Mouse (Mus musculus) mesoderm, embryonic 11.5 days (tissue): ENCODE results near the gene Trim17.

Source experiments
- DNase-seq: peaks from one replicate; pipeline ENCODE4 v3.0.0-alpha.2; 2012; ENCODE audit warnings: low read depth, low spot score

Gene Trim17

GRCm38 (mm10) chr11:58991911-58992310 is 37.4 kb downstream of the Trim17 start:
- DNase-seq = no peak

- DNase-seq = no peak
Observed at GRCm38 (mm10) chr11:58993091-58993670, 38.7 kb downstream of the Trim17 start.

GRCm38 (mm10) chr11:58994337-58994826 is 39.9 kb downstream of the Trim17 start:
- peak; percentile 19 for DNase-seq

- DNase-seq = no peak
Observed at GRCm38 (mm10) chr11:58995061-58995806, 40.7 kb downstream of the Trim17 start.

GRCm38 (mm10) chr11:58995807-58996370 is 41.4 kb downstream of the Trim17 start:
- DNase-seq = no peak

GRCm38 (mm10) chr11:58997541-58997940 is 43.1 kb downstream of the Trim17 start:
- DNase-seq = no peak

GRCm38 (mm10) chr11:58999158-58999557 is 44.7 kb downstream of the Trim17 start:
- DNase-seq = no peak

GRCm38 (mm10) chr11:58999830-59000229 is 45.3 kb downstream of the Trim17 start:
- no peak for DNase-seq

GRCm38 (mm10) chr11:59000635-59001034 is 46.1 kb downstream of the Trim17 start:
- no peak for DNase-seq

GRCm38 (mm10) chr11:59002327-59003079 is 48.0 kb downstream of the Trim17 start:
- DNase-seq = no peak

GRCm38 (mm10) chr11:59015052-59015451 is 60.6 kb downstream of the Trim17 start:
- peak; percentile 7 for DNase-seq
